Mouse (Mus musculus): ENCODE data around the gene Bcl6. TPM values are rescaled to one million over a fixed set of nuclear protein-coding genes. Genes with fewer than 3 reads are reported as not detected.

Bcl6 gene
- polyA plus RNA-seq, 1 experiment from 2014 or later: 0.48 TPM

DNA sequence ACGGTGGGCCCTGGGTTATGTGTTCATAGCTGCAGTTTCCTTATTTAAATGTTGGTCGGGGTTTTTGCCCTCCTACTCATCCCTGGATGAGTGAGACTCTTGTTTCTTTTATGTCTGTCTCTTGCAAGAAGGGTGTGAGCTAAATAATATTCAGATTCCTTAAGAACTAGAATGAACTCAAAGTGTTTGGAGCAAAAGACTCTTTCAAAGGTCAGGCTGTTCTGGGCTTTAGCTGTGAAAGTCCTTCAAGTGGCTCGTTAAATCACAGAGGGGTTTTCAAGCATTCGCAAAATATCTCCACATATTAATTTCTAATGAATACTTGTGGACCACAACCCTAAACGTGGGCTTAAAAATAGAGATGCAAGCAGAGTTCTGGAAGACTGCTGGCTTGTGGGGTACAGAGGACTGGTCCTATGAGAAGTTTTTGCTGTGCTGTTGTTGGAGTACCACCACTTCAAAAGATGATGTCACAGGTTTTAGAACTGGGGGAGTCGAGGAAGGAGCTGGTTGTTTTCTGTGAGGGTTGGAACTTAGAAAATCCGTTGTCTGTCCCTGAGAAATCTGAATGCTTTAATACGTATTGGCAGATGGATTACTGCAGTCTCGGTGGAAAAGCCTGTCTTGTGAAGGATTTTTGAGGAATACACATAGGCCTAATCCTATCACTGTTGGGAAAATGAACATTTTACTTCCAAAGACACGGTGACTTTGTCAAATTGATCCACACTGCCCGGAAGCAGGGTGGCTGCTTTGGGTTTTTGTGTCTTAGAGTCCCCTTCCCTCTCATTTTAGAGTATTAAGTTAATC, 1.7 kb upstream of the Bcl6 start:
- Histone ChIP-seq H3K36me3 (no peaks in the 10 kb centered on the region), H3K27me3 (peaks cover 18% of the 10 kb centered on the region), H3K4me3 (replicated peaks) (peak overlapping the region; percentile 71), H3K27ac (no peak overlapping the region), H3K4me1 (replicated peaks) (peaks cover 37% of the 10 kb centered on the region), H3K9me3 (no peaks in the 10 kb centered on the region), H3K4me2 (peak overlapping the region; percentile 93), H3K9ac (replicated peaks) (peak overlapping the region; percentile 78; the same call in 1 of the 2 replicates)
- 35% methylated on average over 11 of the region's 11 CpGs for WGBS
- ATAC-seq (ENCODE audit: insufficient number of reproducible peaks, insufficient read depth, low FRiP score, low TSS enrichment, low read depth): no peak

DNA sequence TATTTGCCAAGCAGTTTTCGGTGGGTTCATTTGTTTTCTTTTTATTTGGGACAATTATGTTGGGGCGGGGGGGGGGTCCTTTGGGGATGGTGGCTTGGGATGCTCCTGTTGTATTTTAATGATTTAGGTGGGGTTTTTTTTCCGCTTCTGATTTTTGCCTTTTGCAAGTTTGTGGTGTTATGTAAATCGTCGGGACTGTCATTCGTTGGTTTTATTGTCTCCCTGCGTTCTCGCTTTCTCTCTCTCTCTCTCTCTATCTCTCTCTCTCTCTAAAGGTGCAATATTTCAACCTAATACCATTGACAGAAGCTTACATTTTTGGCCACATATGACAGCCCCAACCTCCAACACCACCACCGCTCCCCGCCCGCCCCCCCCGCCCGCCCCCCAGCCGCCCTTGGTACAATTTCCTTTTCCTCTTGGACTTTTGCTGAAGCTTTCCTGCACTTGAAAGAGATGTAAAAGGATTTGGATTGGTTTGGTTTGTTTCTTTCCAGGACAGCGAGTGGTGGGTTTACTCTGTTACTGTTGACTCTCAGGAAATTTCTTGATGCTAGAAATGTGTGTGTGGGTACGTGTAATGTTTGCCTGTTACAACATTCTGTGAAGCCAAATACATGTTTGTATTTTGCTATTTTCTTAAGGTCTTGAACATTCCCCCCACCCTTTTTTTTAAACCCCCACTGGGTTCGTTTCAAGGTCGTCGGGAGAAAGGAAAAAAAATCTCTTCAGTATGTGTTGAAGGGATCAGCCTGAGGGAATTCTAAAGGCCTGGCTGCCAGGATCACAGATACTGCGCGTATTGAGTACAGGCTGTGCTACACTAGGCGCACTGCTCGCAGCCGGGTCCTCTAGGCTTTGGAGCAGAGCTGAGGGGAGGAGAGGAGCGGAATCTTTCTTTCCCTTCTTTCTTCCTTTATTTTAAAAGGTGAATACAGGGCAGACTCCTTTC, 833 bp upstream of the Bcl6 start:
- ATAC-seq (ENCODE audit: insufficient number of reproducible peaks, insufficient read depth, low FRiP score, low TSS enrichment, low read depth): no peak
- H3K36me3 ChIP-seq: no peaks in the 10 kb centered on the region
- no peaks in the 10 kb centered on the region for H3K9me3 ChIP-seq
- H3K9ac ChIP-seq (replicated peaks): peak overlapping the region; percentile 78; the same call in 1 of the 2 replicates
- H3K27ac ChIP-seq: peak overlapping the region; percentile 98
- peaks cover 45% of the 10 kb centered on the region for H3K4me1 ChIP-seq (replicated peaks)
- peak overlapping the region; percentile 71 for H3K4me3 ChIP-seq (replicated peaks)
- 3% methylated on average over 25 of the region's 25 CpGs for WGBS
- peak overlapping the region; percentile 93 for H3K4me2 ChIP-seq
- peaks cover 25% of the 10 kb centered on the region for H3K27me3 ChIP-seq

DNA sequence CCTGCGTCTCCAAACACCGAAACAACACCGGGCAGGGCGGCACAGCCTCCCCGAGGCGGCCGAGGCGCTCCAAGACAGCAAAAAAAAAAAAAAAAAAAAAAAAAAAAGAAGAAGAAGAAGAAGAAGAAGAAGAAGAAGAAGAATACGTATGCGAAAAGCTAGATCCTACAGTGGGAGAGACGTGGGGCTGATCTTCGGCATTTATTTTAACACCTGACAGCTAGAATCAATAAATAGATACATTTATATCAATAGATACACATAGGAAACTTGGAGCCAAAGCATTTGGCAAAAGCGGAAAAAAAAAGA, 541 bp downstream of the Bcl6 start:
- WGBS: under 1% methylated on average over 13 of the region's 13 CpGs
- H3K4me2 ChIP-seq: peak overlapping the region; percentile 93
- ATAC-seq (ENCODE audit: insufficient number of reproducible peaks, insufficient read depth, low FRiP score, low TSS enrichment, low read depth): no peak
- peaks cover 46% of the 10 kb centered on the region for H3K4me1 ChIP-seq (replicated peaks)
- H3K9ac ChIP-seq (replicated peaks): peak overlapping the region; percentile 79
- no peaks in the 10 kb centered on the region for H3K9me3 ChIP-seq
- peak overlapping the region; percentile 71 for H3K4me3 ChIP-seq (replicated peaks)
- H3K27me3 ChIP-seq: peaks cover 38% of the 10 kb centered on the region
- H3K27ac ChIP-seq: peak overlapping the region; percentile 98
- H3K36me3 ChIP-seq: no peaks in the 10 kb centered on the region

DNA sequence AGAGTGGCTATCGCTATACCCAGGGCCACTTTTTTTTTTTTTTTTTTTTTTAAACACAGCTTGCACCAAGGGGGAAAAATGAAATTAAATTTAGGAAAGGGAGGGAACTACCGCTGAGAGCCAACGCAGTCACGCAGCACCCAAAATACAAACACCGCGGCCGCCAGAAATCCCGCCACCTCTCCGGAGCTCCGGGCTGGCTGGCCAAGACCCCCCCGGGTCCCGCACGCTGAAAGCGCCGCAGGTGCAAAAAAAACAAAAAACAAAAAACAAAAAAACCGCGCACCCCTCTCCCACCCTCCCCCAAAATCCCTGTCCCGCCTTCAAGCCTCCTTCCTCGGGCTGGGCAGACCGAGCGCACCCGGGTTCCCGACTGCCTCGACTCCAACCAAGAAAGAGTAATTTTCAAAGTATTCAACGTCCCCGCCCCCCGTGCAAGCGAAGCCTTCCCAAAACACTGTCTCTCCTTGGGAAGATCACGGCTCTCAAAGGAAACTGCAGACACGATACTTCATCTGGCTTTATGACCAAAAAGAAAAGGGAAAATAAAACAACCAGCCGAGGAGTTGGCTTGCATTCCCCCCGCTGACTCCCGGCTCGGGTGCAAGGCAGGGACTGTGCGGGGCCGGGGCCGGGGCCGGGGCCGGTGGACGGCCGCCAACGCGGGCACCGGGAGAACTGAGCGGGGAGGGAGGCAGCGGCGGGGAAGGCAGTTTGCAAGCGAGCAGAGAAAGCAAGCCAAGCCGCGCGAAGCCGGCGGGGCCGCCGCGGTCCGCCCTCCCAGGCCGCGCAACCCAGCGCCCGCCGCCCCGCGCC, 1.1 kb downstream of the Bcl6 start:
- peaks cover 51% of the 10 kb centered on the region for H3K4me1 ChIP-seq (replicated peaks)

DNA sequence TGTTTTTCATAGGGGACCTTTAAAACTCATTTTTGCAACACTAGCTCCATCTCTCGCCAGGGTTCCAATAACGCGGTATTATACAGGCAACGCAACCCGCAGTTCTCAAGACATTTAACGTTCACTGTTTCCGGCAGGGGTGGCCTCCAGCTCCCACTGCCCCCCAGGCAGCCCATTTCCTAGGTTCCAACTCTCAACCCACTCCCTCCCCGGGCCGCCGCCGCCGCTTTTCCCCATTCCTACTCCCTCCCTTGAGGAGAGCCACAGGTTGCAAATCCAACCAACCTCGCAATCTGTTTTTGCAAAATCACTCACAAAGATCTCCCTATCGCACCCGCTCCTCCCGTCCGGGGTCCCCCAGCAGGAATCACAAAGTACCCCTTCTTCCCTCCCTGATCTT, 1.8 kb downstream of the Bcl6 start:
- Histone ChIP-seq H3K4me2 (peak overlapping the region; percentile 93), H3K4me3 (replicated peaks) (peak overlapping the region; percentile 71), H3K36me3 (no peaks in the 10 kb centered on the region), H3K27ac (no peak overlapping the region), H3K9me3 (no peaks in the 10 kb centered on the region), H3K27me3 (peaks cover 43% of the 10 kb centered on the region), H3K9ac (replicated peaks) (peak overlapping the region; percentile 79), H3K4me1 (replicated peaks) (peaks cover 53% of the 10 kb centered on the region)
- WGBS: under 1% methylated on average over 17 of the region's 17 CpGs
- ATAC-seq (ENCODE audit: insufficient number of reproducible peaks, insufficient read depth, low FRiP score, low TSS enrichment, low read depth): no peak

More for the DNA sequence above, 1.1 kb downstream of the Bcl6 start:
- Histone ChIP-seq H3K9me3 (no peaks in the 10 kb centered on the region), H3K4me2 (peak overlapping the region; percentile 93), H3K36me3 (no peaks in the 10 kb centered on the region), H3K27ac (peak overlapping the region; percentile 75), H3K27me3 (peaks cover 41% of the 10 kb centered on the region), H3K4me3 (replicated peaks) (peak overlapping the region; percentile 71), H3K9ac (replicated peaks) (peak overlapping the region; percentile 79)
- ATAC-seq (ENCODE audit: insufficient number of reproducible peaks, insufficient read depth, low FRiP score, low TSS enrichment, low read depth): no peak
- WGBS: 2% methylated on average over 54 of the region's 64 CpGs

DNA sequence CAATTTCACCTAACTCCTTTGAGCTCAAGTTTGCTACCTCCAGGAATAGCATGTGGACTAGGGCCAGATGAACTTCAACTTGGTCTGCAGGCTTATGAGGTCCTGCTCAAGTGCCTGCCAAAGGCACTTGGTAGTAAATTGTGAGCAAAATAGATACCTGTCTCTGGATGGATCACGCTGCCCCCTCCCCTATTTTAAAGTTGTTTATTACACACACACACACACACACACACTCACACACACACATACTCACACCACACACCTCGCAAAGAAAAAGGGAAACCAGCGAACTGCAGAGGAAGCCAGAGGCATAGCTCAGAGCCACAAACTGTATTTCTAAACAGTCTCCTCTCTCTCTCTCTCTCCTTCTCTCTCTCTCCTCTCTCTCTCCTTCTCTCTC, 2.5 kb downstream of the Bcl6 start:
- WGBS: 10% methylated on average over 3 of the region's 3 CpGs
- Histone ChIP-seq H3K4me1 (replicated peaks) (peaks cover 56% of the 10 kb centered on the region), H3K9me3 (no peaks in the 10 kb centered on the region), H3K9ac (replicated peaks) (no peak overlapping the region), H3K27me3 (peaks cover 50% of the 10 kb centered on the region), H3K4me2 (peak overlapping the region; percentile 93), H3K4me3 (replicated peaks) (peak overlapping the region; percentile 71), H3K27ac (no peak overlapping the region), H3K36me3 (no peaks in the 10 kb centered on the region)
- no peak for ATAC-seq (ENCODE audit: insufficient number of reproducible peaks, insufficient read depth, low FRiP score, low TSS enrichment, low read depth)

DNA sequence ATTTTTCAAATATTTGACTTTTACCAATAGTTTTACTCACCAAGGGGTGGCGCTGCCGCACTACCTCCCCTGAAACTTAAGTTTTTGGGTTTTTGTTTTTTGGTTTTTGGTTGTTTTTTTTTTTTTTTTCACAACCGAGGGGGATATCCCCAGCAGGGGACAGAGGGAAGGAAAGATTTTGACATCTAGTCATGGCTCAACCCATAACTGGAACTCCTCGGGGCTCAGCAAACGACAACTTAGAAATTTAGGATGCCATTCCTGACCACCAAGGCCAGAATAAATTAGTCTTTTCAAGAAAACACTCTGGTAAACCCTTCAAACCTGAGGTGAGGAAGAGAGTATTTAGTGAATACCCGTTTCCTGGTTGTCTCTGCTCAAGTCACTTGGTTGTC, 3.2 kb downstream of the Bcl6 start:
- no peak overlapping the region for H3K9ac ChIP-seq (replicated peaks)
- peak overlapping the region; percentile 93 for H3K4me2 ChIP-seq
- WGBS: under 1% methylated on average over 6 of the region's 6 CpGs
- no peak for ATAC-seq (ENCODE audit: insufficient number of reproducible peaks, insufficient read depth, low FRiP score, low TSS enrichment, low read depth)
- no peak overlapping the region for H3K4me3 ChIP-seq (replicated peaks)
- H3K9me3 ChIP-seq: no peaks in the 10 kb centered on the region
- peaks cover 56% of the 10 kb centered on the region for H3K27me3 ChIP-seq
- no peak overlapping the region for H3K27ac ChIP-seq
- H3K4me1 ChIP-seq (replicated peaks): peaks cover 60% of the 10 kb centered on the region
- no peaks in the 10 kb centered on the region for H3K36me3 ChIP-seq

DNA sequence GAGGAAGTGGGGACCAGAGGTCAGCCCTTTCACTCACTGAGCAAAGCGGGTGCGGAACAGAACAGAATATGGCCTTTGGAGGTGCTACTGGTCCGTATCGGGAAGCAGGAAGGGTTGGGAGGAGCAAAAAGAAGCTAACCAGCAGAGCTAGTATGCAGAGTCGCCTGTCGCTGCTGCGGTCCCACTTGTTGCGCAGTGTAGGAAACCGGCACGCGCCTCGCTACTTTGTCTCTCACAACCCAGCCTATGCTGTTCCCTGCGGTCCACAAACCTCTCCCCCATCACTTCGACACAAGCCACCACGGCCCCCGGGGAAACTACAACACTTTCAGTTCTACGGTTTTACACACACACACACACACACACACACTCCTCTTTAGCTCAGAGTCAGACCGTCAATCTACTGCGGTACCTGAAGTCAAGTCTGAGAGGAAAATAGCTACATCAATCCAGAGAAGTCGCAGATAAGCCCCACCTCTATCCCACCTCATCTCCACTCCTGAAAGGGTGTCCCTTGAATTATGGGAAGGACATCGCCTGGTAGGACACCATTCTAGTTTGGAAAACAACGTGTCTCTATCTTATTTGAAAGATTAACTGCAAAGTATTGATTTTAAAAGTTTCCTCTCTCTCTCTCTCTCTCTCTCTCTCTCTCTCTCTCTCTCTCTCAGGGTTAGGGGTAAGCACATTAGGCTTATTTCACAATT, 3.7 kb downstream of the Bcl6 start:
- Histone ChIP-seq H3K9ac (replicated peaks) (peak overlapping the region; percentile 45; the same call in 1 of the 2 replicates), H3K4me1 (replicated peaks) (peaks cover 57% of the 10 kb centered on the region), H3K27ac (no peak overlapping the region), H3K4me2 (peak overlapping the region; percentile 86), H3K4me3 (replicated peaks) (peak overlapping the region; percentile 45), H3K36me3 (no peaks in the 10 kb centered on the region), H3K9me3 (no peaks in the 10 kb centered on the region), H3K27me3 (peaks cover 59% of the 10 kb centered on the region)
- ATAC-seq (ENCODE audit: insufficient number of reproducible peaks, insufficient read depth, low FRiP score, low TSS enrichment, low read depth): no peak
- WGBS: under 1% methylated on average over 22 of the region's 22 CpGs

DNA sequence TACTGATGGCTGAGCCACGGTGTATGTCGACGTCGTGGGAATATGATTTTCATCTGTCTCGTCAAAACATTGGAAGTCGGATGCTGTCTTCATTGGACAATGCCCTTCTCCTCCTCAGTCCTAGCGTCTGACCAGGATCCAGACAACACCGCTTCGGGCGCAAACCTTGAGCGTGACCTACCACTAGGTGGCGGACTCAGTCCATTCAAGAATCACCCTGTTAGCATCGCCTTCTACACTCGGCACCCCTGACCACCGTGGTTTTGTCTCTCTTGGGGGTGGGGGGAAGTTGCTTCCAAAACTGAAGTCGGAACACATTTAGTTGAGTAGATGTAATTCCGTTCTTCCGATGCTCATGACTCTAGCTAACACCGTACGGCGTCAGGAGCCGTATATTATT, 4.5 kb downstream of the Bcl6 start:
- 0 out of 2 replicates have a peak overlapping the region, but pooled peaks have one; percentile 45 for H3K9ac ChIP-seq (replicated peaks)
- WGBS: 2% methylated on average over 22 of the region's 22 CpGs
- H3K4me1 ChIP-seq (replicated peaks): peaks cover 54% of the 10 kb centered on the region
- no peaks in the 10 kb centered on the region for H3K36me3 ChIP-seq
- no peak for ATAC-seq (ENCODE audit: insufficient number of reproducible peaks, insufficient read depth, low FRiP score, low TSS enrichment, low read depth)
- no peak overlapping the region for H3K27ac ChIP-seq
- peak overlapping the region; percentile 45 for H3K4me3 ChIP-seq (replicated peaks)
- no peaks in the 10 kb centered on the region for H3K9me3 ChIP-seq
- H3K27me3 ChIP-seq: peaks cover 67% of the 10 kb centered on the region
- peak overlapping the region; percentile 86 for H3K4me2 ChIP-seq

DNA sequence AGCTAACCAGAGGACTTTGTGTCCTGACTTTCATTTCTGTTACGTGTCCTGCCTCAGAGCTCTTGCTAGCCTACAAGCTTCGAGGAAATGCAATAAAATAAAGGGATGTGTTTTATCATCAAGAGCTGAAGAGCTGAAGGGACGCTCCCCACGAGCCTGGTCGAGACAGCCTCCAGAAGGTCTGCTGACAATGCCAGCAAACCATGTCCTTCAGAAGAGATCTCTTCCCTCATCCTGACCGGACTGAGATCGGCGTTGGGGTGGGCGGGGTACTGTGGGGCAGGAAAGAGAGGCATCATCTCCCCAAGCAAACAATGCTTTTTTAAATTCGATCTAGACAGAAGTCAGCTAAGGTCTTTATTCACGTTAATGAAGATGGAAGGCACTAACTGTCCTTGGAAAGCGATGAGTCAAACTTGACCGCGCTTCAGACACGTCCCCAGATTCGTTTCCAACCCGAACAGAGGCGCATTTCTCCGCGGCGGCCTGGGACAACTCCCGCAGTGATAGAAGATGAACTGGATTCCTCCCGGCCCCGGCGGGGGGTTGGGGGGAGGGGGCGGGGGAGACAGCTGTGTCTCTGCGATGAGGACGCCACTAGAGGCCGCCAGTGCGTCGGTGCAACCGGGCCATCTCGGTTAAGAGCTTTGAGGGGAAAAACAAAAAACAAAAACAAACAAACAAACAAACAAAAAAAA, 5.6 kb downstream of the Bcl6 start:
- Histone ChIP-seq H3K36me3 (no peaks in the 10 kb centered on the region), H3K27me3 (peaks cover 69% of the 10 kb centered on the region), H3K9me3 (no peaks in the 10 kb centered on the region), H3K4me1 (replicated peaks) (peaks cover 54% of the 10 kb centered on the region), H3K27ac (no peak overlapping the region), H3K4me2 (peak overlapping the region; percentile 86), H3K9ac (replicated peaks) (peak overlapping the region; percentile 40), H3K4me3 (replicated peaks) (peak overlapping the region; percentile 44)
- no peak for ATAC-seq (ENCODE audit: insufficient number of reproducible peaks, insufficient read depth, low FRiP score, low TSS enrichment, low read depth)
- WGBS: 1% methylated on average over 33 of the region's 33 CpGs
